Mouse (Mus musculus): ENCODE results near the gene Specc1. TPM values are rescaled to one million over a fixed set of nuclear protein-coding genes. Genes with fewer than 3 reads are reported as not detected.

Specc1 gene
- polyA plus RNA-seq, 1 experiment from 2014 or later = 16.5 TPM

GRCm38 (mm10) chr11:62240631-62241261 is 284.2 kb downstream of the Specc1 start:
- Histone ChIP-seq H3K4me1 (peaks cover 11% of the 10 kb centered on the region; the same call in 1 of the 2 replicates), H3K36me3 (no peaks in the 10 kb centered on the region), H3K4me3 (no peak overlapping the region), H3K27ac (no peak overlapping the region), H3K9me3 (replicated peaks) (no peaks in the 10 kb centered on the region), H3K27me3 (ENCODE audit: low read depth, poor library complexity, severe bottlenecking) (no peaks in the 10 kb centered on the region)
- no peak for DNase-seq (ENCODE audit: low spot score)
- 78% methylated on average over 12 of the region's 12 CpGs for WGBS

GRCm38 (mm10) chr11:62243871-62244270 is 287.3 kb downstream of the Specc1 start:
- no peaks in the 10 kb centered on the region for H3K36me3 ChIP-seq
- H3K27ac ChIP-seq = no peak overlapping the region
- no peaks in the 10 kb centered on the region for H3K9me3 ChIP-seq (replicated peaks)
- H3K27me3 ChIP-seq (ENCODE audit: low read depth, poor library complexity, severe bottlenecking) = peaks cover 10% of the 10 kb centered on the region
- peaks cover 19% of the 10 kb centered on the region for H3K4me1 ChIP-seq
- WGBS = 93% methylated on average over 8 of the region's 8 CpGs
- DNase-seq (ENCODE audit: low spot score) = no peak
- no peak overlapping the region for H3K4me3 ChIP-seq

DNA sequence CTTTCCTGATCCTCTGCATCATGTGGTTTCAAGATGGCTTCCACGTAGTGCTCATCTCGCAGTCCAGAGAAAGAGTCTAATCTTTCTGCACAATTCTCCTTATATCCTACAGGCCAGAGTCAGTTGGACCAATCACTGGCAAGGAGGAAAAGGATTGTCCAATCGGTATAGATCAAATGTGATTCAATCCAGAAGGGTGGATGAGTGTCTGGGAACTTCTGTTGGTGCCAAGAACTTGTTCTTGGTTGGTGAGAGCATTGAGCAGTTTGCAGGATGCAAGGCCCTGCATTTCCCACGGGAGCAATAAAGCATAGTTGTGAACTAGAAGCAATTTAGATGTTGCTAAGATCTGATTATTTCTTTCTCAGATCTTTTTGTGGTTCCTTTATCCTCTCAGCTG is 287.9 kb downstream of the Specc1 start:
- Histone ChIP-seq H3K4me1 (peaks cover 25% of the 10 kb centered on the region), H3K27me3 (ENCODE audit: low read depth, poor library complexity, severe bottlenecking) (peaks cover 11% of the 10 kb centered on the region), H3K4me3 (no peak overlapping the region), H3K36me3 (no peaks in the 10 kb centered on the region), H3K9me3 (replicated peaks) (no peaks in the 10 kb centered on the region), H3K27ac (no peak overlapping the region)
- WGBS = 86% methylated on average over 4 of the region's 4 CpGs
- DNase-seq (ENCODE audit: low spot score) = no peak

DNA sequence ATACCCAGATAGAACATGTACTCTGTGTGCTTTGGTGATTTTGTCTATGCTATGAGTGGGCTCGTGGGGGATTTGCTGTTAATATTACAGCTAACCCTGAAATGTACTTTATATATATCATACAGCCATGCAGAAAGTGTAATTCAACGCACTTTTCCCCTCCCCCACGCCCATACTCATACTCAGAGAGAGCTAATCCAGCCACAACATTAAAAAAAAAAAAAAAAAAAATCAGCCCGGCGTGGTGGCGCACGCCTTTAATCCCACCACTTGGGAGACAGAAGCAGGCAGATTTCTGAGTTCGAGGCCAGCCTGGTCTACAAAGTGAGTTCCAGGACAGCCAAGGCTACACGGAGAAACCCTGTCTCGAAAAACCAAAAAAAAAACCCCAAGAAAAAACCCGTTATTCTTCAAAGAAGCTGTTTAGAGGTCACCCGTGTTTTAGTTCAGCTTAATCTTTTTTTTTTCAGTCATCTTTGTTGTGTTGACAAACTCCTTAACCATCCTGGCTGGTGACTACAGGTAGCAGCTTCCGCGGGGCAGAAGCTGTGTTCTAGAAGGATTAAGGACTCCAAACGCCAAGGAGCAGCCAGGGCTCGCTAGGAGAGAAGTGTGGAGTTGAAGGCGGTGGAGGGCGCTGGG is 291.3 kb downstream of the Specc1 start:
- H3K4me1 ChIP-seq = peaks cover 48% of the 10 kb centered on the region
- H3K4me3 ChIP-seq = peak overlapping the region; percentile 66
- no peaks in the 10 kb centered on the region for H3K36me3 ChIP-seq
- H3K27me3 ChIP-seq (ENCODE audit: low read depth, poor library complexity, severe bottlenecking) = peaks cover 27% of the 10 kb centered on the region
- 42% methylated on average over 18 of the region's 18 CpGs for WGBS
- H3K27ac ChIP-seq = peak overlapping the region; percentile 85; the same call in 1 of the 2 replicates
- H3K9me3 ChIP-seq (replicated peaks) = no peaks in the 10 kb centered on the region
- DNase-seq (ENCODE audit: low spot score) = no peak

DNA sequence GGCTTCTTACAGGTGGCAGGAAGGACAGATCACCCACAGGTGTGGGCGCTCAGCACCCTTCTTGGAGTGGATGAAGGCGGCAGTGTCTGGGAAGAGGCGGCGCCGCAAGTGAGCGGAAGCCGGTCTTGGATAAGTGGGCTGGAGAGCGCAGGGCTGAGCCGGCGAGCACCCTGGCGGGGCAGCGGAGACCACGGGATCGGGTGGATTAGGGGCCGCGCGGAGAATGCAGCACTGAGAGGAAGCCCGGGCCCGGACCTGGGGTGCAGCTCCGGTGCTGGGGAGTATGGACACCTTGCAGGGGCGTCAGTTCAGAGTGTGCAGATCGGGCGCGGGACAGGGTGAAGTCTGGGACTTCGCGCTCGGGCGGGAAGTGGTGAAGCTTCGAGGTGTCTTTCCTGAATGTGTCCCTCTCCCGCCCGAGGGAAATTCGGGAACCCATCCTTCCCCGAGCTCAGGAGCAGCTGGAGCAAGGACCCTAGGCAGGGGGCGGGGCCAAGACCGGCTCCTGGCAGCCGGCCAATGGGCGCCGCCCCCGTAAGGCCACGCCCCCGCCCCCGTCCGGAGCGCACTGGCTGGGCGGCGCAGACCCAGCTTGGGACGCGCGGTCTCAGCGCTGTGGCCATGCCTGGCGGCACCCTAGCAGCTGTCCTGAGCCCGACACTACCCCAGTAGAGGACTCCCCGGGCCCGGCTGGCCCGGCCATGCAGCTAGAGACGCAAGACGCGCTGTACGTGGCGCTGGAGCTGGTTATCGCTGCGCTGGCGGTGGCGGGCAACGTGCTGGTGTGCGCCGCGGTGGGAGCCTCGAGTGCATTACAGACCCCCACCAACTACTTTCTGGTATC is 292.1 kb downstream of the Specc1 start, which contains the start of gene Adora2b:
Gene Adora2b (plus strand): TSS at position 584 of the 844 bp plus-strand sequence.
- H3K27me3 ChIP-seq (ENCODE audit: low read depth, poor library complexity, severe bottlenecking) = peaks cover 27% of the 10 kb centered on the region
- peak within 1 kb of the TSS; percentile 85 for H3K27ac ChIP-seq
- H3K4me1 ChIP-seq = peaks cover 52% of the 10 kb centered on the region
- no peaks in the 10 kb centered on the region for H3K9me3 ChIP-seq (replicated peaks)
- DNase-seq (ENCODE audit: low spot score) = peak; percentile 93
- H3K36me3 ChIP-seq = no peaks in the 10 kb centered on the region
- H3K4me3 ChIP-seq = peak within 1 kb of the TSS; percentile 66
- under 1% methylated on average over 69 of the region's 69 CpGs for WGBS

DNA sequence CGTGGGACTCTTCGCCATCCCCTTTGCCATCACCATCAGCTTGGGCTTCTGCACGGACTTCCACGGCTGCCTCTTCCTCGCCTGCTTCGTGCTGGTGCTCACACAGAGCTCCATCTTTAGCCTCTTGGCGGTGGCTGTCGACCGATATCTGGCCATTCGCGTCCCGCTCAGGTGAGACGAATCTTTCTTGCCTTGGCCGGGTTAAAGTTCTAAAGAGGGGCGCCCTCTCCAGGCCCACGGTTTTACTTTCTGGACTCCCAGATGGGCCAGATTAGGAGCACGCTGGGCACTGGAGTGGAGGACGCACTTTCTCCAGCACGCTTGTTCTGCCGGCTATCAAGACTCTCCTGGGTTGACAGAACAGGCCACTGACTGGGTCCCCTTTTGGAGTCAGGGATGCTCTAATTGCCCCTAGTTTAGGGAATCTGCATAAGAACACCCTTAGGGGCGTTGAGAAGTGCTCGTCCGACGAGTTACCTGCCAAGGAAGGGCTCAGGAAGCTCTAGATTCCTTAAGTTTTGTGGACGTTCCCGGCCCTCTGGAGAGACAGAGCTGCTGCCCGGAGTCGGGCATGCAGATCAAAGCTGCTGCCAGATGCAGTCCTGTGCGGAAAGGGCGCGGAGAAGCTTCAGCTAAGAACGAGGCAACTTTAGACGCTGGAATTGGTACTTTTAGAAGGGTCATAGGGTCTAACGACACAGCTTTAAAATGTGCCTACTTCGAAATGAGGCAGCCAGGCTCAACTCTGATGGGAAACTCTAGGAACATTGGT is 292.9 kb downstream of the Specc1 start:
- Histone ChIP-seq H3K9me3 (replicated peaks) (no peaks in the 10 kb centered on the region), H3K27ac (peak overlapping the region; percentile 85), H3K27me3 (ENCODE audit: low read depth, poor library complexity, severe bottlenecking) (peaks cover 27% of the 10 kb centered on the region), H3K4me1 (peaks cover 52% of the 10 kb centered on the region), H3K4me3 (peak overlapping the region; percentile 66), H3K36me3 (no peaks in the 10 kb centered on the region)
- WGBS = 2% methylated on average over 35 of the region's 35 CpGs
- peak; percentile 56 for DNase-seq (ENCODE audit: low spot score)

GRCm38 (mm10) chr11:62251047-62251446 is 294.5 kb downstream of the Specc1 start:
- Histone ChIP-seq H3K4me3 (peak overlapping the region; percentile 66), H3K9me3 (replicated peaks) (no peaks in the 10 kb centered on the region), H3K4me1 (peaks cover 52% of the 10 kb centered on the region), H3K36me3 (no peaks in the 10 kb centered on the region), H3K27ac (peak overlapping the region; percentile 85), H3K27me3 (ENCODE audit: low read depth, poor library complexity, severe bottlenecking) (peaks cover 27% of the 10 kb centered on the region)
- DNase-seq (ENCODE audit: low spot score) = peak; percentile 68
- WGBS = 28% methylated on average over 11 of the region's 11 CpGs

GRCm38 (mm10) chr11:62253380-62253779 is 296.8 kb downstream of the Specc1 start:
- Histone ChIP-seq H3K36me3 (no peaks in the 10 kb centered on the region), H3K9me3 (replicated peaks) (no peaks in the 10 kb centered on the region), H3K4me3 (no peak overlapping the region), H3K27ac (peak overlapping the region; percentile 36; the same call in 1 of the 2 replicates), H3K4me1 (peaks cover 65% of the 10 kb centered on the region), H3K27me3 (ENCODE audit: low read depth, poor library complexity, severe bottlenecking) (peaks cover 17% of the 10 kb centered on the region)
- WGBS = 84% methylated on average over 5 of the region's 5 CpGs
- no peak for DNase-seq (ENCODE audit: low spot score)

DNA sequence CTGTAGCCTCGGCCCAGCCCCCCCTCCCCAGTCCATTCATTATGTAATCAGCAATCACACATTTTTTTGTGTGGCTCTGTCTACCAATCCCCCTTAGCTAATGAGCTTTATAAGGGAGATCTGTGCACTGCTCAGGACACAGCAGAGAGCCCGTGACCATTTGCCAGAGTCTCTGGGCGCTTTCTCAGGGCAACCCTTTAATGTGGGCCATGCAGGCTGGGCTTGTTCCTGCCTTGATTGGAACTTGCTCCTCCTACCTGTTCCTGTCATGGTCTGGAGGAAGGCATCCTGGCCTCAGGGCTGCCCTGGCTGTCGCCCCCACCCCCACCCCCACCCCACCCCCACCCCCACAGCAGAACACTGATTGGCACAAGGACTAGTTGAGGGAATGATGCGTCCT is 302.7 kb downstream of the Specc1 start:
- Histone ChIP-seq H3K9me3 (replicated peaks) (no peaks in the 10 kb centered on the region), H3K27me3 (ENCODE audit: low read depth, poor library complexity, severe bottlenecking) (no peaks in the 10 kb centered on the region), H3K4me1 (peaks cover 46% of the 10 kb centered on the region), H3K4me3 (no peak overlapping the region), H3K27ac (peak overlapping the region; percentile 68), H3K36me3 (no peaks in the 10 kb centered on the region)
- DNase-seq (ENCODE audit: low spot score) = no peak
- 49% methylated on average over 5 of the region's 5 CpGs for WGBS

DNA sequence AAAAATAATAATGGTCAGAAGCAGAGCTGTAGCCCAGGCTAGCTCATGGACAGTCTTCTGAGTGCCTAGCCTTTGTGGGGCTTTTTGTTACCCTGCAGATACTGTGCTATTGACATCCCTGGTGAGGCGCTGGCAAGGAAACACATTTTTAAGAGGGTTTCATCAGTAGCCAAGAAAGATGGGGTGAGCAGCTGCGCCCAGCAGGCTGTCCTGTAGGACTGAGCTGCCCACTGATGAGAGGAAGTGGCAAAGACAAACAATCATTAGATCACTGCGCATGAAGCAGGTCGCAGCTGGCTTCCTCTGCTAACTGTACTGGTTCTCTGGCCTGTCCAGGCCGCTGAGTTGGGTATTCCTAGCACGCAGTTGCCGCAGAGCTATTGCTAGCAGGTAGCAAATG is 307.0 kb downstream of the Specc1 start:
- Histone ChIP-seq H3K9me3 (replicated peaks) (no peaks in the 10 kb centered on the region), H3K4me1 (peaks cover 28% of the 10 kb centered on the region), H3K27me3 (ENCODE audit: low read depth, poor library complexity, severe bottlenecking) (no peaks in the 10 kb centered on the region), H3K4me3 (no peak overlapping the region), H3K36me3 (peaks cover 17% of the 10 kb centered on the region), H3K27ac (no peak overlapping the region)
- 91% methylated on average over 7 of the region's 7 CpGs for WGBS
- no peak for DNase-seq (ENCODE audit: low spot score)

- peaks cover 23% of the 10 kb centered on the region for H3K4me1 ChIP-seq
- no peak overlapping the region for H3K27ac ChIP-seq
- peaks cover 21% of the 10 kb centered on the region for H3K36me3 ChIP-seq
- no peaks in the 10 kb centered on the region for H3K27me3 ChIP-seq (ENCODE audit: low read depth, poor library complexity, severe bottlenecking)
- H3K9me3 ChIP-seq (replicated peaks) = no peaks in the 10 kb centered on the region
- 63% methylated on average over 7 of the region's 7 CpGs for WGBS
- H3K4me3 ChIP-seq = no peak overlapping the region
- no peak for DNase-seq (ENCODE audit: low spot score)
Measured at GRCm38 (mm10) chr11:62264018-62264417, 307.5 kb downstream of the Specc1 start.

DNA sequence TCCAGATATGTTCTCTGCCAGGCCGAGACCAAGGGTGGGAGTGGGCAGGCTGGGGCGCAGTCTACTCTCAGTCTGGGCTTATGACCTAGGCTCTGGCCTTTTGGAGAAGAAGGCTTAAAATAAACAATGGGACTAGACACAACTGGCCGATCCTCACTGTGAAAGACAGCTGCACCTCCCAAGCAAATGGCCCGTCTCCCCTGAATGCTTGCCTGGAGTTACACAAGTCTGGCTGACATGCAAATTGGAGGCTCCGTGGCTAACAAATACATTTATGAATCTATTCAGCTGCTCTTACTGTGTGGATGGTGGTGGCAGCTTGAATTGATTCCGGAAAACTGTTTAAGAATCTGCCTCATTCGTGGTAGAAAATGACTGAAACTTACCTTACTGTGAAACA is 309.1 kb downstream of the Specc1 start:
- peaks cover 14% of the 10 kb centered on the region for H3K4me1 ChIP-seq
- peaks cover 22% of the 10 kb centered on the region for H3K36me3 ChIP-seq
- WGBS = 84% methylated on average over 7 of the region's 7 CpGs
- DNase-seq (ENCODE audit: low spot score) = no peak
- no peaks in the 10 kb centered on the region for H3K9me3 ChIP-seq (replicated peaks)
- H3K27ac ChIP-seq = no peak overlapping the region
- H3K4me3 ChIP-seq = no peak overlapping the region
- no peaks in the 10 kb centered on the region for H3K27me3 ChIP-seq (ENCODE audit: low read depth, poor library complexity, severe bottlenecking)

Data from limb, embryonic 10.5 days (tissue).